Mouse (Mus musculus) hindbrain, embryonic 10.5 days (tissue): ENCODE data around the gene Fcgr4. TPM values are rescaled to one million over a fixed set of nuclear protein-coding genes. Genes with fewer than 3 reads are reported as not detected.

Source experiments
- DNase-seq: peaks from one replicate; pipeline ENCODE4 v3.0.0-alpha.2; 2017; ENCODE audit warnings: low spot score
- H3K27ac ChIP-seq: fragments of 300-500 bp; sonication (generic); 2 replicates; pipeline ENCODE4 v1.5.1; 2016; ENCODE audit warnings: mild to moderate bottlenecking, moderate library complexity
- H3K27me3 ChIP-seq: fragments of 300-500 bp; sonication (generic); 2 replicates; pipeline ENCODE4 v1.6.1; 2016; ENCODE audit warnings: mild to moderate bottlenecking; ENCODE audit not compliant: poor library complexity, insufficient read depth, severe bottlenecking
- H3K36me3 ChIP-seq: fragments of 300-500 bp; sonication (generic); 2 replicates; pipeline ENCODE4 v1.6.1; 2016; ENCODE audit warnings: mild to moderate bottlenecking, moderate library complexity
- H3K4me1 ChIP-seq: fragments of 300-500 bp; sonication (generic); replicated peaks from 2 replicates; pipeline ENCODE4 v1.6.1; 2016; ENCODE audit warnings: mild to moderate bottlenecking
- H3K4me3 ChIP-seq: fragments of 300-500 bp; sonication (generic); 2 replicates; pipeline ENCODE4 v1.5.1; 2016; ENCODE audit warnings: mild to moderate bottlenecking, moderate library complexity
- H3K9me3 ChIP-seq: fragments of 300-500 bp; sonication (generic); 2 replicates; pipeline ENCODE4 v1.6.1; 2016; ENCODE audit warnings: mild to moderate bottlenecking, moderate library complexity
- WGBS: fragments of 180-500 bp; shearing (Covaris S2); methylation state at CpG from one replicate; pipeline ENCODE4 v1.1.7; 2016; 5-methylcytosine and 5-hydroxymethylcytosine counted together
- polyA plus RNA-seq: library from polyadenylated mRNA; unstranded; fragments of >200 nt; fragmentation: Nextera tagmentation; extraction: Ambion mirVana; gene quantifications from 2 replicates; pipeline ENCODE4 v1.2.1, GENCODE M21; 2016

Gene Fcgr4
- polyA plus RNA-seq, 1 experiment from 2014 or later: 0.64 TPM

GRCm38 (mm10) chr1:171019311-171019950, 711 bp downstream of the Fcgr4 start:
- Histone ChIP-seq H3K27me3 (no peaks in the 10 kb centered on the region), H3K4me1 (no peaks in the 10 kb centered on the region), H3K27ac (no peak overlapping the region), H3K36me3 (no peaks in the 10 kb centered on the region), H3K9me3 (no peaks in the 10 kb centered on the region), H3K4me3 (no peak overlapping the region)
- no peak for DNase-seq
- WGBS: 82% methylated on average over 7 of the region's 7 CpGs

GRCm38 (mm10) chr1:171031752-171032151, 13.0 kb downstream of the Fcgr4 start:
- H3K27ac ChIP-seq: no peak overlapping the region
- H3K4me3 ChIP-seq: no peak overlapping the region
- DNase-seq: no peak
- WGBS: 87% methylated on average over 3 of the region's 3 CpGs
- H3K27me3 ChIP-seq: peaks cover 64% of the 10 kb centered on the region
- no peaks in the 10 kb centered on the region for H3K9me3 ChIP-seq
- H3K36me3 ChIP-seq: no peaks in the 10 kb centered on the region
- peaks cover 31% of the 10 kb centered on the region for H3K4me1 ChIP-seq

GRCm38 (mm10) chr1:171032691-171033090, 14.0 kb downstream of the Fcgr4 start:
- H3K27me3 ChIP-seq: peaks cover 64% of the 10 kb centered on the region
- no peaks in the 10 kb centered on the region for H3K36me3 ChIP-seq
- peak overlapping the region; percentile 67 for H3K4me3 ChIP-seq
- no peaks in the 10 kb centered on the region for H3K9me3 ChIP-seq
- H3K27ac ChIP-seq: no peak overlapping the region
- no peak for DNase-seq
- 6% methylated on average over 10 of the region's 10 CpGs for WGBS
- peaks cover 31% of the 10 kb centered on the region for H3K4me1 ChIP-seq

GRCm38 (mm10) chr1:171033196-171033595, 14.5 kb downstream of the Fcgr4 start:
- Histone ChIP-seq H3K4me3 (peak overlapping the region; percentile 67), H3K9me3 (no peaks in the 10 kb centered on the region), H3K27ac (no peak overlapping the region), H3K4me1 (peaks cover 31% of the 10 kb centered on the region), H3K27me3 (peaks cover 64% of the 10 kb centered on the region), H3K36me3 (no peaks in the 10 kb centered on the region)
- under 1% methylated on average over 16 of the region's 16 CpGs for WGBS
- DNase-seq: no peak

GRCm38 (mm10) chr1:171033756-171034155, 15.0 kb downstream of the Fcgr4 start:
- DNase-seq: peak; percentile 86
- WGBS: under 1% methylated on average over 20 of the region's 20 CpGs
- H3K4me1 ChIP-seq: peaks cover 31% of the 10 kb centered on the region
- peaks cover 64% of the 10 kb centered on the region for H3K27me3 ChIP-seq
- peak overlapping the region; percentile 67 for H3K4me3 ChIP-seq
- H3K36me3 ChIP-seq: no peaks in the 10 kb centered on the region
- no peak overlapping the region for H3K27ac ChIP-seq
- H3K9me3 ChIP-seq: no peaks in the 10 kb centered on the region

GRCm38 (mm10) chr1:171034201-171034600, 15.5 kb downstream of the Fcgr4 start:
- DNase-seq: peak; percentile 22
- WGBS: 7% methylated on average over 11 of the region's 11 CpGs
- H3K27me3 ChIP-seq: peaks cover 64% of the 10 kb centered on the region

GRCm38 (mm10) chr1:171035611-171036010, 16.9 kb downstream of the Fcgr4 start:
- Histone ChIP-seq H3K27ac (no peak overlapping the region), H3K27me3 (peaks cover 60% of the 10 kb centered on the region), H3K36me3 (no peaks in the 10 kb centered on the region), H3K4me1 (peaks cover 31% of the 10 kb centered on the region), H3K4me3 (peak overlapping the region; percentile 67; the same call in 1 of the 2 replicates), H3K9me3 (no peaks in the 10 kb centered on the region)
- 58% methylated on average over 11 of the region's 11 CpGs for WGBS
- DNase-seq: no peak

More at GRCm38 (mm10) chr1:171034201-171034600, 15.5 kb downstream of the Fcgr4 start:
- Histone ChIP-seq H3K27ac (no peak overlapping the region), H3K36me3 (no peaks in the 10 kb centered on the region), H3K4me1 (peaks cover 31% of the 10 kb centered on the region), H3K4me3 (peak overlapping the region; percentile 67), H3K9me3 (no peaks in the 10 kb centered on the region)

GRCm38 (mm10) chr1:171036550-171037324, 18.0 kb downstream of the Fcgr4 start:
- peaks cover 31% of the 10 kb centered on the region for H3K4me1 ChIP-seq
- peak overlapping the region; percentile 91 for H3K4me3 ChIP-seq
- no peaks in the 10 kb centered on the region for H3K9me3 ChIP-seq
- 4% methylated on average over 22 of the region's 22 CpGs for WGBS
- DNase-seq: peak; percentile 52
- peaks cover 49% of the 10 kb centered on the region for H3K27me3 ChIP-seq
- H3K27ac ChIP-seq: no peak overlapping the region
- no peaks in the 10 kb centered on the region for H3K36me3 ChIP-seq

GRCm38 (mm10) chr1:171037861-171038721, 19.4 kb downstream of the Fcgr4 start:
- peak overlapping the region; percentile 84 for H3K27ac ChIP-seq
- H3K4me1 ChIP-seq: peaks cover 25% of the 10 kb centered on the region
- WGBS: under 1% methylated on average over 47 of the region's 47 CpGs
- H3K9me3 ChIP-seq: no peaks in the 10 kb centered on the region
- peak; percentile 91 for DNase-seq
- H3K27me3 ChIP-seq: peaks cover 35% of the 10 kb centered on the region
- peak overlapping the region; percentile 91 for H3K4me3 ChIP-seq
- no peaks in the 10 kb centered on the region for H3K36me3 ChIP-seq

GRCm38 (mm10) chr1:171039135-171039534, 20.4 kb downstream of the Fcgr4 start:
- H3K4me3 ChIP-seq: no peak overlapping the region
- no peak overlapping the region for H3K27ac ChIP-seq
- H3K9me3 ChIP-seq: no peaks in the 10 kb centered on the region
- no peak for DNase-seq
- 78% methylated on average over 6 of the region's 6 CpGs for WGBS
- peaks cover 20% of the 10 kb centered on the region for H3K4me1 ChIP-seq
- no peaks in the 10 kb centered on the region for H3K36me3 ChIP-seq
- H3K27me3 ChIP-seq: peaks cover 30% of the 10 kb centered on the region

- Histone ChIP-seq H3K9me3 (no peaks in the 10 kb centered on the region), H3K4me1 (peaks cover 12% of the 10 kb centered on the region), H3K36me3 (no peaks in the 10 kb centered on the region), H3K4me3 (no peak overlapping the region), H3K27me3 (peaks cover 24% of the 10 kb centered on the region), H3K27ac (no peak overlapping the region)
- WGBS: 88% methylated on average over 7 of the region's 7 CpGs
- no peak for DNase-seq
Observed at GRCm38 (mm10) chr1:171039880-171040279, 21.2 kb downstream of the Fcgr4 start.

- H3K4me3 ChIP-seq: peak overlapping the region; percentile 76
- 64% methylated on average over 3 of the region's 3 CpGs for WGBS
- H3K27ac ChIP-seq: no peak overlapping the region
- H3K9me3 ChIP-seq: no peaks in the 10 kb centered on the region
- no peaks in the 10 kb centered on the region for H3K4me1 ChIP-seq
- no peaks in the 10 kb centered on the region for H3K36me3 ChIP-seq
- peaks cover 7% of the 10 kb centered on the region; the same call in 1 of the 2 replicates for H3K27me3 ChIP-seq
- no peak for DNase-seq
Observed at GRCm38 (mm10) chr1:171043594-171044153, 25.0 kb downstream of the Fcgr4 start.
